Mouse (Mus musculus) testis, postnatal 10 days (tissue): Measurements from ENCODE around the gene Bckdhb.

Experiments
- DNase-seq: peaks from one replicate; pipeline ENCODE4 v3.0.0; 2021; ENCODE audit warnings: low spot score

Gene Bckdhb

DNA sequence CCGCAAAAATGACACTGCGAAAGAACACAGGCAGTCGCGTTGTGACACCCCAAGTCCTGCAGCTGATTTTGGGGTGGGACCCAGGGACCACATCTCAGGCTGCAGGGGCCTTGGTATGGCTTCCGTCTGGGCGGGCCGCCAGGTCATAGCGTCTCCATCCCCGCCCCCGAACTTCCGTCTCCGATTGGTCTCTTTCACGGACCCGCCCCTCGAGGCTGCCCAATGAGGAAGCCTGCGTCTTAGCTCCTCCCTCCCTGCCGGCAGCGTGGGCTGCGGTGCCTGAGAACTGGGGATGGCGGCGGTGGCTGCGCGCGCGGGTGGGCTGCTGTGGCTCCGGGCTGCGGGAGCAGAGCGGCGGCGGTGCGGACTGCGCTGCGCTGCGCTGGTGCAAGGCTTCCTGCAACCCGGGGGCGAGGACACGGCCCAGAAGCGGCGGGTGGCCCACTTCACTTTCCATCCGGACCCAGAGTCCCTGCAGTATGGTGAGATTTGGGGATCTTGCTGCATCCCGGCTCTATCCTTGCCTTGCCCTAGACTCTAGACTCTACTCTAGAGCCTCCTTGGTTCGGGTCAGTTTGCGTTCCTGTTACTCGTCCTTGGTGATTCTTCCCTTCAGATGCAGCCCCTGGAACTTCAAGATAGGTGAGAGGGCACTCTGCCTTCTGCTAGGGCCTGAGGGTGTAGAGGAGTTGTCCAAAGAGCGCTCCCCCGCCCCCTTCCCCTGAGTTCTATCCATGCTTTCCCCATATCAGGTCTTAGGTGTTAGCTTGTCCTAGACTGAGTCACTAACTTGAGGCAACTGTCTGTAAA lies at the start of gene Bckdhb:
Gene Bckdhb, plus strand, starts transcription at position 268 of the 810 bp plus-strand sequence.
- peak; percentile 99 for DNase-seq

DNA sequence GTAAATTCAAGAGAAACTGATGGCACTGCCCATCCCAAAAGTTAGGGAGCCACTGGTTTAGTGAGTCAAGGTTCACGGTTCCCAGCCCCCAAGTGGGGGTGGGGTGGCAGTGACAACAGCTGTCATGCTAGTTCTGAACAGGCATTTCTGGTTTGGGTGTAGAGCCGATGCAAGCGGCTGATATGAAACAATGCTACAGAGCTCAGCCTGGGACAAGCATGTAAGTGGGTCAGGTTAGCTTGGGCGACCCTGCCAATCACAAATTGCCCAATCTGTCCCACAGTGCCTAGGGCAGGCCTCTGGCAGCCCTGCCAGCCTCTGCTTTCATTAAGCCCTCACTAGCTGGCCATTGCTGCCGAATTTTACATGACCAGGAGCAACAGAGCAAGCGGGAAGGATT lies 42.8 kb upstream of the Bckdhb start:
- DNase-seq, result no peak

DNA sequence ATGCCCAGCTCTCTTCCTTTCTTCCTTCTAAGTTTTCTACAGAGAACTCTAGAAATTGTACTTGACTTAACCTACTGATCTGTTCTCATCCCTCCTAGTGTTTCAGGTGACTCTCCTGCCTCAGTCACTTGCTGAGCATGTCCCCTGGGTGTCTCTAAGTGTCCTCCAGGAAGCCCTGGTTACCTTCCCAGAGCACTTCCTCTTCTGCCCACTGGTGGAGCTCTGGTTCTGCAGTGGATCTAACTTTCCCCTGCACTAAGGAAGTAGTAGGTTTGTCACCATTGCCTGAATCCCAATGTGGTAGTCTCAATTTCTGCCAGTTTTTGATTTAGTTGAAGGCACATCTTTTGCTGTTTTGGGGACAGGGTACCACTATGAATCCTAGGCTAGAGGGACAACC lies 38.8 kb upstream of the Bckdhb start:
- DNase-seq, result no peak

DNA sequence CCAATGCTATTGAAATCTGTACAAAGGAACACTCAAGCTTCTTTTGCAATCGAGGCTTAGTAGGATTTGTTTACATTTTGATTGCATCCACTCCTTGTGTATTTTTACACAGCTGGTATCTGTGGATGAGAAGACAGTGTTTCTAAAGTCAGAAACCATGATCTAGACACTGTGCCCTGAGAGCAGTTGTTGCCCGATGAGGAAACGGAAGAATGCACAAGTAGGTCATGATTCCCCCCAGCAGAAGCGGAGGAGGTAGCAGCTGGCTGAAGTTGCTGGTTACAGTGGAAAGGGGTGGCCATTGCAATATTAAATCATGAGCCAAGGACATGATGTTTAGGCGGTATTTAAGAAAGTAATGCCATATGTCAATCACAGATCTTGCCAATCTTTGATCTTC lies 36.7 kb upstream of the Bckdhb start:
- DNase-seq, result no peak

DNA sequence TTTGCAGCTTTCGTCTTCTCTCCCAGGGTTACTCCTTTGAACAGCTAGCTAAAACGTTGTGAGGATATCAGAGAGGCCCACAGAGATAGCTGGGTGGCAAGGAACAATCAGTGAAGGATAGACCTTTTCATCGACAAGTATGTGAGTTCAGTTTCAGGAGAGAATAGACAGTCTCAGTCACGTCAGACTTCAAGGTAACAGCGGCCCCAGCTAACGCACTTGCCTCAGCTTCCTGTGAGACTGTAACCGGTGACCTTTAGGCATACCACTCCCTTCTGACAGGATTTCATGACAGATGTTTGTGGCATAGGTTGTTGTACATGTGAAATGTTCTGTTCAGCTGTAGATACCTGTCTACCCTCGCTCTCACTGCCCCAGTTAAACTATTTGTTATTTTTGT lies 31.9 kb upstream of the Bckdhb start:
- DNase-seq, result no peak

DNA sequence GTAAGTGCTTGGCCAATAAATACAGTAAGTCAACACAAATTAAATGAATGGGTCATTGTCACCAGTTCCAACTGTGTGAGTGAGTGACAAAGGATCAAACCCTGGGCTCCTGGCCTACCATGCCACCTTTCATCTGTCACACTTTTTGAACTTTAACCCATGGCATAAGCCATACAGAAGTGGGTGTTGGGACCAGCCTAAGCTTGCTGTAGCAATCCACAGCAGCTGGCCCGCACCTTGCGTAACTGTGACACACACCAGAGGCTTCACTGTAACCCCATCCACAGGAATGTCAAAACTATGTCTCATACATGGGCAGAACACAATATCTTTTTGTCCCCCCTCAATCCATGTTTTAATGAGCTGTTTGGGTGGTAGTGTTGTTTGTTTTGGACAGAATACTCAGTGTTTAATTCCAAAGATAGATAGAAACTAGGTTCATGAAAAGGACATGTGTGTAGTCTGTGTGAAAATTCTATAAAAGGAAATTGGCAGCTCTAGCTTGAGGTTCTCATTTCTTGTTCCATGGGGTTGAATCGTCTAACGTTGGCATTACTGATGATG lies 31.1 kb upstream of the Bckdhb start:
- DNase-seq, result no peak

DNA sequence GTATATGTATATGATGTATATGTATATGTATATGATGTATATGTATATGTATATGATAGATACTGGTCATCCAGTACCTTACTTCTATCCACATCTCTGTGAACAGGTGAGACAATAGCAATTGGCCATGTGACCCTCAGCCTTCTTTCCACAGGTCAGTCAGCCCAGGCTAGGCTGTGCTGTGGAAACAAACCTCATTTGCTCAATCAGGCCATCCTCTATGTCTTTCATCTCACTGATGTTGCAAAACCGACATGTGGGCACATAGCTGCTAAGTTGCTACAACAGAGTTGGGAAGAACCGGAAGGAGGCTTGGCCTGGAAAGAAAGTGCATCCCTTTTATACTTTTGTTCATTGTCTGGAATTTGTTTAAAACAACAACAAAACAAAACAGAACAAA lies 22.9 kb upstream of the Bckdhb start:
- DNase-seq, result no peak

DNA sequence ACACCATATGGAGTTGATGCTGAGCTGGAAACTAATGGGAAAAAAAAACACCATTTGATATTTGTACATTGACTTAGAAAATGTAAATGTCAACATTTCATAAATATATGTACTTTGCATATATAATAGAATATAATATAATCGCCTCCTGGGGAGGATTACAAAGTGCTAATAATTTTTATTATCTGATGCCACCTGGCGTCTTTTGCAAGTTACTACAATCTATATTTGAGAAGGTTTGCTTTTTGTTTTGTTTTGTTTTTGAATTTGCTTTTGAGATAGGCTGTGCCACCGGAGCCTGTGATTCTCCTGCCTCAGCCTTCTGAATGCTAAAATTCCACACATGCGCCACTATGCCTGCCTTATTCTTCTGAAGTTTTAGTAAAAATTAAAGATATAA lies 19.1 kb upstream of the Bckdhb start:
- no peak for DNase-seq

DNA sequence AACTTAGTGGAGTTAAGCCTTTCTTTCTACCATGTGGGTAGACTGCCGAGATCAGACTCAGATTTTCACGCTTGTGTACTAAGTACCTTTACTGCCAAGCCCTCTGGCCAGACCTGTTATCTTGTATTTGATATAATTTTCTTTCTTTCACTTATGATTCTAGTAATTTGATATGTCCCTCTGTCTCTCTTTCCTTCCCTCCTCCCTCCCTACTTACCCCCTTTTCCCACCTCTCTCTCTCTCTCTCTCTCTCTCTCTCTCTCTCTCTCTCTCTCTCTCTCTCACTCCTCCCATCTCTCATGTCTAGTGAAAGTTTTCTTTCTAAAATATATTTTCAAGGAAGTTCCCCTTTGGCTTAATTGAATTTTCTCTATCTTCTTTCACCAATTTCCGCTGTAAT lies 17.9 kb upstream of the Bckdhb start:
- DNase-seq, result no peak

DNA sequence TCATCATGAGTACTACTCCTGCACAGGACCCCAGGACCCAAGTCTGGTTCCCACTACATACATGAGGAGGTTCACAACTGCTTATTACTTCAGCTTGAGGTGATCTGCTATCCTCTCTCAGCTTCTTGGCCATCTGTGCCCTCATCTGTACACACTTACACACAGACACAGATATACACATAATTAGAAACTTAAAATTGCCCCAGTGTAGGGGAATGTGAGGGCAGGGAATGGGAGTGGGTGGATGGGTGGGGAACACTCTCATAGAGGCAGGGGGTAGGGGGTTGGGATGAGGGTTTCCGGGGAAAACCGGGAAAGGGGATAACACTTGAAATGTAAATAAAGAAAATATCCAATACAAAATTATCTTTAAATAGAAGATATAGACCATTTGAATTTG lies 15.1 kb upstream of the Bckdhb start:
- DNase-seq, result no peak

DNA sequence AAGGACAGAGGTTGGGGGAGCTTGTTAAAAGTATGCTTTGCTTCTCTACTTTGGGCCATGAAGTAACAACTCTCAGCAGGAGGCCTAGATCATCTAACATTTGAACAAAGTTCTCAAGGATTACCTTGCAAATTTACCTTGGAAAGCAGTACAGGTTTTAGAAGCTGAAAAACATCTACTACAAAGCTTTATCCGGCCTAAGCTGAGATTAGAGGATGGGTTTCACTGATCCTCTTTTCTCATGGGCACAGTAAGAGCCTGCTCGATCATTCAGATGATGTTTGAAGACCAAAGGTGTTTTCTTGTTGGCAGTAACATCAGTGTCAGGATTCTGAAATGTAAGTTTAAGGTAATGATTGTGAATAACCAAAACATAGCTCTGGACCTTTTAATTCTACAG lies 14.0 kb upstream of the Bckdhb start:
- DNase-seq, result no peak

DNA sequence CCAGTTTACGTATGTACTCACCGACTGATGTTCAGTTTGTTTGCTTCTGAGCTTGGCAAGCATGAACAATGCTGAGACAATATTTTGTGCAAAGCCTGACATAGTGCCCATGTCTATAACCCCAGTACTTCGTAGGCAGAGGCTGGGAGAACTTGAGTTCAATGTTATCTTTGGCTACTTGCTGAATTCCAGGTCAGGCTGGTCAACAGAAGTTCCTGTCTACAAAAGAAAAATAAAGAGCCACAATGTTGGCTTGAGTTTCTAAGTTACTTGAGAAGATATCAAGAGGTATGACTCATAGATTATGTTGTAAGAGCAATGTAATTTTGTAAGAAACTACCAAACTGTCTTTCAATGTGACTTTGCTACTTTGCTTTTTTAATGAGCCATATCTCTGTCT lies 2.9 kb upstream of the Bckdhb start:
- DNase-seq, result no peak

DNA sequence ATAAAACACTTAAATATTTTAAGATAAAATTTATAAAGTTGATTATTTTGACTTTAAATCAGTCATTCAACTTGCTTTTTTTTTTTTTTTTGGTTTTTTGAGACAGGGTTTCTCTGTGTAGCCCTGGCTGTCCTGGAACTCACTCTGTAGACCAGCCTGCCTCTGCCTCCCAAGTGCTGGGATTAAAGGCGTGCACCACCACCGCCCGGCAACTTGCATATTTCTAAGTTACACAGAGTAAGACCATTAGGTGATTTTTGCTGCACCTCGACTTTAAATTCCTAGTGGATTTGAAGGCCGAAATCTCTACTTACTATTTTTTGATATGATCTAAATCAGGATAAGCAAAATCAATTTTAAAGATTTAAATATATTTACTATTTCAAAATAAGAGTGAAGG lies 589 bp upstream of the Bckdhb start:
- no peak for DNase-seq

DNA sequence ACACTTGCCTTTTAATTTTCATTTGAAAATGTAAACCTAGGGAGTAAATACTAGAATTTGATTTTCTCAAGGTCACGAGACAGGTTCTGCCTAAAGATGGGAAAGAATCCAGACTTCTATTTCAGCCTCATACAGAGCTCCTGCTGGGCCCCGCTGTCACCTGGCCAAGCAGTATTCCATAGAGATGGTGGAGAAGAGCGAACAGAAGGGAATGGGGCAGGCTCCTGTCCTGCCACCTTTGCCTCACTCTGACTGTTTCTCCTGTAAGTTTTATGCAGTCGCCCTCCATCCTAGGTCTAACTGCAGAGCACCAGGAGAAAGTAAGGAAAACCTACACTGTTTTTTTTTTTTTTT lies 720 bp downstream of the Bckdhb start:
- no peak for DNase-seq

DNA sequence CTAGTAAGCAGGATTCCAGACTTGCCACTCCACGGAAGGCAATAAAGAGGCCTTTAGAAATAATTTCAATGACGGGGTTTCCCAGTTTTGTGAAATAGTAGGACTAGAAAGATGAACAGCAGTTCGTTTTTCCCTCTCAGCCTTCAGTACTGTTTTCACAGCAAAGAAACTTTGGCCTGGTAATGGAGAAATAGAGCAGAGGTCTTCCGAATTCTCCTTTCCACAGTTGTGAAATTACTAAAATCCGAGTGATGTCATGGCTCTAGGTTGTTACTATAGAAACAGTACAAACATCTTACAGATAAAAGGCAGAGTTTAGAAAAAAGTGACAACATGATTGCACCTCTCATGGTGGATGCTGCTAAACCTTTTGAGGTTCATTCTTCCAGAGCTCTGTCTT lies 1.4 kb downstream of the Bckdhb start:
- no peak for DNase-seq

DNA sequence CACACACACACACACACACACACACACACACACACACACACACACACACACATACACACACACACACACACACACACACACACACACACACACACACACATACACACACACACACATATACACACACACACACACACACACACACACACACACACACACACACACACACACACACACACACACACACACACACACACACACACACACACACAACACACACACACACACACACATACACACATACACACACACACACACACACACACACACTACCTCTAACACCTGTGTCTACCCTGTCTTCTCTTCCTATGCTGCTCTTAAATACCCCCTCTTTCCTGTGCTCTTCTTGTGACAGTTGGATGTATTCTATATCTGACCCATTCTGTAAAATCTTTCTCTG lies 14.6 kb downstream of the Bckdhb start:
- DNase-seq, result peak; percentile 46

DNA sequence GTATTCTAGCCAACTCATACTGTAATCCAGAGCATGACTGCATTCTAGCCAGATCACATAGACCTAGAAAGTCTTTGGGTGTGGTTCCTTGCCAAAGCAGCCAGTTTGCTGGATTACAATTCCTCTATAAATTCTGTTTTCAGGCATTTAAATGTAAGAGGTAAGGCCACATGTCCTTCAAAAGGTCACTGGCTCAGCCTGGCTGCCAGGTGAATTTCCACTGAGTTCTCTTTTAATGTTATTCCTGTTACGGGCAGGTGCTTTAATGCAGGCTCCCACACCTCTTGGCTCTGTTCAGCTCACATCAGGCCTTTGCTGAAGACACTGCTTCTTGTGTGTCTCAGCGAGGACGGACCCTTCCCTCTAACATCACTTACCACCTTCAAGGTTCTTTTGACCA lies 15.1 kb downstream of the Bckdhb start:
- no peak for DNase-seq

DNA sequence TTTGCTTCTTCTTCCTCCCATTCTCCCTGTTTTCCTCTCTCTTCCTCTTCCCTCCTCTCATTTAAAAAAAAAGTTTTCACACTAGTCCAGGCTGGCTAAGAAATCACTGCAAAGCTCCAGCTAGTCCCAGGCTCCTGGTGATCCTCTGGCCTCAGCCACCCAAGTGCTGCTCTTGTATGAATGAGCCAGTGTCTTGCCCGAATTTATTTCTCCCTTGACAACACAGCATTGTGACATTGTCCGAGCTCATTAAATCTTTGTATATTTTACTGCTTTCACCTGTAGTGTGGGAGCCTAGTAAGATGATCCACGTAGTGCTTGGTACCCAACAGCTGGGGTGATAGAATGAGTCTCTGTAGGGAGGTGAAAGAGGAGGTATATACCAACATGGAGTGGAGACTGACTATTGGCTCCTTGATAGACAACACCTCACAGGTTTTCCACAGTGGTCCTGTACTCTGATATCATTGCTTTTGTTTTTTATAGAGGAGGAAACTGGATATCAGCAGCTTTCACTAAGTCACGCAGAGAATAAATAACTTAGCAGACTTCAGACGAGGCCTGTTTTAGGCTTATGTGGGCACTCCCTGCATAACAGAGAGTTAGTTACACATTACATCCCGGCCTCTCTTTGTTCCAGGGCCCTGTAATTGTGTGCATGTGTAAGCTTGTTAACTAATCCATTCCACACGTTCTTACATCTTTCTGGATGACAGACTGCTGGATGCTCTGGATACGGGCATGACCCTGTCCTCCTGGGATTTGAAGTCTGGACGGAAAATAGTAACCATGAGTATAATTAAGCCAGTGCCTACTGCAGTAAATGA lies 15.8 kb downstream of the Bckdhb start:
- no peak for DNase-seq

DNA sequence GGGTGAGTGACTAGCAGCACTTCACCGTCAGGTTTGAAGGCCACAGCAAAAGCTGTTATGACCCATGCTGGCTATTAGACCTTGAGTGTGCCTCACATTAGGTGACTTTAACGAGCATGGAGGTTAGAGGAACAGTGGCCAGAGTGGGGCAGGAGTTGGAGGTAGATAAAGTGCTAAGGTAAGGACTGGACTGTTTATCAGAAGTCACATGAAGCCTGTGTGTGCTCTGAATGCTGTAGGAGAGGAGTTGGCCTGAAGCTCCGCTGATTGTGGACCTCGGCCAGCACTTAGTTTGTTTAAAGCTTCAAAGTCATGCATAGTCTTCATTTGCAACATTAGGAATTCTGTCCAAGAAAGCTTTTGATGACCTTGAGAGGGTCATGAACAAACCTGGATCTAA lies 26.4 kb downstream of the Bckdhb start:
- DNase-seq, result no peak

DNA sequence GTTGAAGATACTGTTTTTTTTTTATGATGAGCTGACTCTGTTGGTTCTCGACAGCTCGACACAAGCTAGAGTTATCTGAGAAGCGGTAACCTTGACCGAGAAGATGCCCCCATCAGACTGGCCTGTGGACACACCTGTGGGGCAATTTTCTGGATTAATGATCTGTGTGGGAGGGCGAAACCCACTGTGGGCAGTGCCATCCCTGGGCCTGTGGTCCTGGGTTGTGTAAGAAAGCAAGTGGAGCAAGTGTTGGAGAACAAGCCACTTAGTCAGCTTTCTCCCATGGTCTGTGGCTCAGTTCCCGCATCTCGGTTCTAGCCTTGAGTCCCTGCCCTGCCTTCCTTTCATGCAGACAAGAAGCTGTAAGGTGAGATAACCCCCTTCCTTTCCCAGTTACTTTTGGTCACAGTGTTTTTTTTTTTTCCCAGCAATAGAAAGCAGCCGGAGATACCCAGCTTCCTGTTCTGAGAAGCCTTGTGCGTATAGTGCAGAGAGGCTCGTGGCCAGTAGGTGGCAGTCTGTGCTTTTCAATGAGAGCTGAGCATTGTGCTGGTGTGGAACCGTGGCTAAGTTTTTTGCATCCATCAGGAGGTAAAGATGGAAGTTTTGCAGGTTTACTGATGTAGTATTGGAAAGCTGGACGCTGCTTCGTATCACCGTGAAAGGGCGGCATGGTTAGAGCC lies 31.8 kb downstream of the Bckdhb start:
- DNase-seq, result peak; percentile 86

DNA sequence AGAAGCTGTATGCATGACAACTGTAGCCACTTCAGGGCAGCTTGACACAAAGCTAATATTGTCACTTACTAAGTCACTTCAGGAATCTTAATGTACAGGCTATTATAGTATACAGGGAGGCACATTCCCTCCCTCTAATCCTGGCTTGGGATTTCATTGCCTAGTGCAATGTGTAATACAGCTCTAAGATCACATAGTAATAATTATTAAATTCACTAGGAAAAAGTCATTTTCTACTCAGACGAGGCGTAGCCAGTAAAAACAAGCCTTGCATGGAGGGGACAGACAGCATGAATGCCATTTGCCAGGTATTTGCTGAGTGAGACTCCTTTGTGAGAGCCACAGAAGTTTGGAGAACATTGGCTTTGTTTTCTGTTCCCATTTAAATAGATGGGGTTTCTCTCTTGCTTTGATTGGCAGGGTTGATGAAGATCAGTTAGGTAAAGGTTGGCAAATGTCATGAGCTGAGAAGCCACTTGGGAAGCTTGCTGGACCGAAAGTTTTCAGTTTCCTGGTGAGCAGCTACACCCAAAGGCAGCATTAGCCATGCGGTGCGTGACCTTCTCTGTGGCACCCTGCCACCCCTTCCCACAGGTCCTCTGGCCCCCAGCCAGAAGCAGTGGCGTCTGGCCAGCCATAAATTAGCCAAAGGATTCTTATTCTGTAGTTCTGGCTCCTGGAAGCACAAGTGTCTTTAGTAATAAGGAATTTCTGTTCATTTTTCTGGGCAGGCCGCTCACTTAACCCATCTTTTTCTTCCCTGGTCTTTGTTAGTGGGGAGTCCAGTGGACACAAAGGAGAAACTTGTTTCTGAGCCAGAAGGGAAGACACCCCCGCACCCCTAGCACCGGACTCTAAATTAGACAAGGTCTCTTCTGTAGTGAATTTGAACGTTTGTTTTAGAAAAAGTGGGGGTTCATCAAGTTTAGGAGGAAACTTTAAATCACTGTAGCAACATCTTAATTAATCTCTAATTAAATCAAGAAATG lies 37.4 kb downstream of the Bckdhb start:
- peak; percentile 83 for DNase-seq
